Comparison of ENCODE assay signal across 23 mouse cellular contexts in genomic region chr16:5836744-5837143, GRCm38 (mm10). TPM values are rescaled to one million over a fixed set of nuclear protein-coding genes. Genes with fewer than 3 reads are reported as not detected.
DNase-seq lines count a peak whose midpoint lies in the region; ATAC-seq and TF ChIP-seq lines count a peak whose summit lies in the region.
"Had no signal": no experiment of that assay in that cellular context is flagged by ENCODE, and none has a peak within 500 bp of the region (broad histone marks: within the 10 kb centered on the region; RNA-seq: fewer than 3 reads in every experiment).

No protein-coding gene starts in this region.

- H3K4me1 ChIP-seq in forebrain, embryonic 15.5 days: peaks cover 5% of the 10 kb centered on the region; the same call in 1 of the 2 replicates
- H3K4me1 ChIP-seq in forebrain, embryonic 10.5 days: no peaks in the 10 kb centered on the region
- H3K4me1 ChIP-seq in forebrain, postnatal 0 days (ENCODE audit: insufficient read depth): no peaks in the 10 kb centered on the region
- no peaks in the 10 kb centered on the region for H3K4me1 ChIP-seq in forebrain, embryonic 13.5 days
- H3K4me1 ChIP-seq in midbrain, embryonic 11.5 days (ENCODE audit: control insufficient read depth, insufficient read depth, low read length): no peaks in the 10 kb centered on the region
- no peaks in the 10 kb centered on the region for H3K4me1 ChIP-seq in midbrain, embryonic 16.5 days (ENCODE audit: control insufficient read depth, insufficient read depth, low read length)
- H3K4me1 ChIP-seq: embryonic facial prominence, embryonic 10.5 days; embryonic facial prominence, embryonic 12.5 days; forebrain, embryonic 12.5 days had no signal

- DNase-seq in forebrain, embryonic 10.5 days (ENCODE audit: extremely low spot score, low spot score): no peak
- DNase-seq in forebrain, postnatal 0 days: peak; percentile 51
- DNase-seq in midbrain, embryonic 11.5 days (ENCODE audit: low spot score, missing footprints): peak; percentile 17
- no peak for DNase-seq in adrenal gland, postnatal 25 days
- DNase-seq: adrenal gland, adult 8-10 months; adrenal gland, postnatal 36 days; B cell, adult 2 months; cerebellum, adult 11-12 months; cerebellum, adult 2 months; cerebellum, adult 9-10 months; cerebellum, postnatal 10 days; cerebellum, postnatal 25 days had no signal

- no peaks in the 10 kb centered on the region for H3K36me3 ChIP-seq in forebrain, embryonic 15.5 days
- H3K36me3 ChIP-seq in forebrain, embryonic 10.5 days (replicated peaks): no peaks in the 10 kb centered on the region
- H3K36me3 ChIP-seq in forebrain, postnatal 0 days (ENCODE audit: insufficient read depth): no peaks in the 10 kb centered on the region
- no peaks in the 10 kb centered on the region for H3K36me3 ChIP-seq in forebrain, embryonic 13.5 days (ENCODE audit: poor library complexity, severe bottlenecking)
- no peaks in the 10 kb centered on the region for H3K36me3 ChIP-seq in midbrain, embryonic 11.5 days (ENCODE audit: control insufficient read depth, insufficient read depth, low read length)
- no peaks in the 10 kb centered on the region for H3K36me3 ChIP-seq in midbrain, embryonic 16.5 days (ENCODE audit: control insufficient read depth, insufficient read depth, low read length)
- H3K36me3 ChIP-seq: embryonic facial prominence, embryonic 10.5 days; embryonic facial prominence, embryonic 12.5 days; forebrain, embryonic 12.5 days; G1E had no signal

- no peak overlapping the region for H3K4me2 ChIP-seq in forebrain, embryonic 15.5 days (replicated peaks)
- H3K4me2 ChIP-seq in forebrain, postnatal 0 days (ENCODE audit: low read depth): no peak overlapping the region
- no peak overlapping the region for H3K4me2 ChIP-seq in forebrain, embryonic 13.5 days
- H3K4me2 ChIP-seq in midbrain, embryonic 11.5 days: no peak overlapping the region
- no peak overlapping the region for H3K4me2 ChIP-seq in midbrain, embryonic 16.5 days (ENCODE audit: low read length)
- H3K4me2 ChIP-seq: embryonic facial prominence, embryonic 12.5 days; forebrain, embryonic 12.5 days had no signal

- H3K27me3 ChIP-seq in forebrain, embryonic 15.5 days: no peaks in the 10 kb centered on the region
- no peaks in the 10 kb centered on the region for H3K27me3 ChIP-seq in forebrain, embryonic 10.5 days (ENCODE audit: poor library complexity, severe bottlenecking)
- no peaks in the 10 kb centered on the region for H3K27me3 ChIP-seq in forebrain, postnatal 0 days (ENCODE audit: insufficient read depth, low read length)
- no peaks in the 10 kb centered on the region for H3K27me3 ChIP-seq in forebrain, embryonic 13.5 days
- H3K27me3 ChIP-seq in midbrain, embryonic 11.5 days (ENCODE audit: control insufficient read depth, insufficient read depth, low read length): no peaks in the 10 kb centered on the region
- no peaks in the 10 kb centered on the region for H3K27me3 ChIP-seq in midbrain, embryonic 16.5 days (ENCODE audit: control insufficient read depth, insufficient read depth, low read depth, low read length)
- H3K27me3 ChIP-seq: embryonic facial prominence, embryonic 12.5 days; forebrain, embryonic 12.5 days; Patski had no signal

- TF ChIP-seq CTCF in forebrain, postnatal 0 days (IDR thresholded peaks at IDR 0.05; ENCODE audit: low read depth): no peak

- ATAC-seq in forebrain, embryonic 15.5 days (replicated peaks): no peak
- ATAC-seq in forebrain, postnatal 0 days: peak; percentile 86
- no peak for ATAC-seq in forebrain, embryonic 13.5 days
- no peak for ATAC-seq in midbrain, embryonic 11.5 days (ENCODE audit: low FRiP score)
- no peak for ATAC-seq in midbrain, embryonic 16.5 days
- ATAC-seq: activated CD4-positive, CD25-positive, alpha-beta regulatory T cell, adult 4 months; CD4-positive, CD25-positive, alpha-beta regulatory T cell, adult 4 months; Patski had no signal

- no peak overlapping the region for H3K9ac ChIP-seq in forebrain, embryonic 15.5 days (replicated peaks)
- H3K9ac ChIP-seq in forebrain, postnatal 0 days: no peak overlapping the region
- H3K9ac ChIP-seq in forebrain, embryonic 13.5 days: no peak overlapping the region
- H3K9ac ChIP-seq in midbrain, embryonic 11.5 days (ENCODE audit: low read length): no peak overlapping the region
- no peak overlapping the region for H3K9ac ChIP-seq in midbrain, embryonic 16.5 days (ENCODE audit: low read depth, low read length)
- H3K9ac ChIP-seq: embryonic facial prominence, embryonic 12.5 days; forebrain, embryonic 12.5 days had no signal

- WGBS in forebrain, embryonic 15.5 days: 83% methylated on average over 2 of the region's 2 CpGs
- 95% methylated on average over 2 of the region's 2 CpGs for WGBS in forebrain, embryonic 10.5 days
- 57% methylated on average over 2 of the region's 2 CpGs for WGBS in forebrain, postnatal 0 days
- 90% methylated on average over 2 of the region's 2 CpGs for WGBS in forebrain, embryonic 13.5 days
- WGBS in midbrain, embryonic 11.5 days: 92% methylated on average over 2 of the region's 2 CpGs
- WGBS in midbrain, embryonic 16.5 days: 88% methylated on average over 2 of the region's 2 CpGs

- H3K9me3 ChIP-seq in forebrain, embryonic 15.5 days: no peaks in the 10 kb centered on the region
- no peaks in the 10 kb centered on the region for H3K9me3 ChIP-seq in forebrain, embryonic 10.5 days
- H3K9me3 ChIP-seq in forebrain, postnatal 0 days (ENCODE audit: low read length): no peaks in the 10 kb centered on the region
- H3K9me3 ChIP-seq in forebrain, embryonic 13.5 days (replicated peaks): peaks cover 3% of the 10 kb centered on the region; the same call in 1 of the 2 replicates
- no peaks in the 10 kb centered on the region; the same call in 1 of the 2 replicates for H3K9me3 ChIP-seq in midbrain, embryonic 11.5 days (ENCODE audit: control insufficient read depth, low read length)
- no peaks in the 10 kb centered on the region for H3K9me3 ChIP-seq in midbrain, embryonic 16.5 days (replicated peaks; ENCODE audit: control insufficient read depth, low read length, poor library complexity, severe bottlenecking)
- H3K9me3 ChIP-seq: embryonic facial prominence, embryonic 10.5 days; embryonic facial prominence, embryonic 12.5 days; forebrain, embryonic 12.5 days had no signal

- peak overlapping the region; percentile 52; the same call in 1 of the 2 replicates for H3K27ac ChIP-seq in forebrain, embryonic 15.5 days (replicated peaks)
- H3K27ac ChIP-seq in forebrain, embryonic 10.5 days: no peak overlapping the region
- H3K27ac ChIP-seq in forebrain, postnatal 0 days (ENCODE audit: low read depth, low read length): peak overlapping the region; percentile 62; the same call in 1 of the 2 replicates
- H3K27ac ChIP-seq in forebrain, embryonic 13.5 days: no peak overlapping the region
- H3K27ac ChIP-seq in midbrain, embryonic 11.5 days (ENCODE audit: low read depth, low read length): no peak overlapping the region
- H3K27ac ChIP-seq in midbrain, embryonic 16.5 days (ENCODE audit: low read length): no peak overlapping the region
- H3K27ac ChIP-seq: embryonic facial prominence, embryonic 10.5 days; embryonic facial prominence, embryonic 12.5 days; forebrain, embryonic 12.5 days had no signal

- no peak overlapping the region for H3K4me3 ChIP-seq in forebrain, embryonic 15.5 days
- no peak overlapping the region for H3K4me3 ChIP-seq in forebrain, embryonic 10.5 days
- no peak overlapping the region for H3K4me3 ChIP-seq in forebrain, postnatal 0 days (ENCODE audit: low read depth, low read length)
- H3K4me3 ChIP-seq in forebrain, embryonic 13.5 days: no peak overlapping the region
- H3K4me3 ChIP-seq in midbrain, embryonic 11.5 days (ENCODE audit: low read depth, low read length): no peak overlapping the region
- H3K4me3 ChIP-seq in midbrain, embryonic 16.5 days (ENCODE audit: low read depth, low read length): no peak overlapping the region
- H3K4me3 ChIP-seq: embryonic facial prominence, embryonic 10.5 days; embryonic facial prominence, embryonic 12.5 days; forebrain, embryonic 12.5 days had no signal

RNA-seq across cellular contexts. Expression of gene Rbfox1, which starts 48.4 kb away (rescaled TPM):
- polyA plus RNA-seq in forebrain, embryonic 15.5 days (2015; fragmentation: Nextera tagmentation; extraction: Ambion mirVana): 146 and 173 TPM in 2 replicates
- 0.71 and 0.81 TPM in 2 replicates for polyA plus RNA-seq in forebrain, embryonic 10.5 days (2016; fragmentation: Nextera tagmentation; extraction: Ambion mirVana)
- total RNA-seq in forebrain, postnatal 0 days (2014; rRNA removed): 124 and 129 TPM in 2 replicates
- polyA plus RNA-seq in forebrain, postnatal 0 days (2015; fragmentation: Nextera tagmentation; extraction: Ambion mirVana): 213 and 214 TPM in 2 replicates
- 52.1 and 58.3 TPM in 2 replicates for polyA plus RNA-seq in forebrain, embryonic 13.5 days (2015; fragmentation: Nextera tagmentation; extraction: Ambion mirVana)
- polyA plus RNA-seq in midbrain, embryonic 11.5 days (2014; fragmentation: Nextera tagmentation; extraction: Ambion mirVana): 6.1 and 7.0 TPM in 2 replicates
- 214 and 259 TPM in 2 replicates for polyA plus RNA-seq in midbrain, embryonic 16.5 days (2015; fragmentation: Nextera tagmentation; extraction: Ambion mirVana)
- 0.71 and 1.7 TPM in 2 replicates for total RNA-seq in adrenal gland, postnatal 25 days (2021)
- total RNA-seq: CH12.LX, G1E had no signal
- polyA plus RNA-seq: activated CD4-positive, CD25-positive, alpha-beta regulatory T cell, adult 4 months; CD4-positive, CD25-positive, alpha-beta regulatory T cell, adult 4 months; G1E; Patski had no signal

Comparison
In these comparisons a context has a peak if more than half of its experiments do, and no peak if none do; other contexts are left out.
1. H3K27ac ChIP-seq: peak in forebrain, embryonic 15.5 days (single experiment) and forebrain, postnatal 0 days (single experiment); none in forebrain, embryonic 10.5 days (single experiment), forebrain, embryonic 13.5 days (single experiment), midbrain, embryonic 11.5 days (single experiment) and midbrain, embryonic 16.5 days (single experiment).
2. DNase-seq: peak in forebrain, postnatal 0 days (single experiment) and midbrain, embryonic 11.5 days (single experiment); none in forebrain, embryonic 10.5 days (single experiment) and adrenal gland, postnatal 25 days (single experiment).